Mouse (Mus musculus): ENCODE results near the gene Flad1. TPM values are rescaled to one million over a fixed set of nuclear protein-coding genes. Genes with fewer than 3 reads are reported as not detected.
A peak's percentile ranks its signal among the peaks of the same experiment; 100 is the strongest.

Gene Flad1
- total RNA-seq, 1 experiment, result 20.3 TPM

GRCm38 (mm10) chr3:89388901-89389740 lies 22.5 kb downstream of the Flad1 start:
- no peaks in the 10 kb centered on the region; the same call in 1 of the 2 replicates for H3K36me3 ChIP-seq (ENCODE audit: control insufficient read depth, insufficient read depth, low read length, poor library complexity, severe bottlenecking)
- H3K9me3 ChIP-seq (ENCODE audit: control insufficient read depth, insufficient read depth, low read depth, low read length), result no peaks in the 10 kb centered on the region
- in situ Hi-C loops (cut with MboI; ENCODE audit: low sequenced_read_pairs in 2 of 2, unreplicated experiment in 2 of 2), result no loop called here
- DNase-seq (ENCODE audit: low read depth, low spot score), result no peak
- H3K4me1 ChIP-seq (ENCODE audit: control insufficient read depth in 2 of 2, insufficient read depth in 2 of 2, low read length in 2 of 2, poor library complexity in 1 of 2), result peaks cover 0 to 49% of the 10 kb centered on the region in 2 experiments; a peak in 3 of 4 replicates
- no peak overlapping the region for H3K27ac ChIP-seq (ENCODE audit: insufficient read depth, low read depth, low read length, poor library complexity, severe bottlenecking)
- H3K9ac ChIP-seq (ENCODE audit: insufficient read depth, low read depth, low read length, poor library complexity, severe bottlenecking), result no peak overlapping the region
- no peak overlapping the region for H3K4me3 ChIP-seq (ENCODE audit: insufficient read depth in 1 of 2, low read depth in 1 of 2, low read length in 2 of 2, poor library complexity in 1 of 2, severe bottlenecking in 1 of 2)
- no peak for TF ChIP-seq MAFK (IDR thresholded peaks at IDR 0.05; ENCODE audit: insufficient read depth, low read depth, low read length)
- TF ChIP-seq ZNF384 (IDR thresholded peaks at IDR 0.05; ENCODE audit: low read depth, low read length), result no peak
- peak; percentile 99 for TF ChIP-seq HCFC1 (IDR thresholded peaks at IDR 0.05; ENCODE audit: borderline replicate concordance, insufficient read depth, low read length)
- no peak for TF ChIP-seq ZC3H11A (IDR thresholded peaks at IDR 0.05; ENCODE audit: borderline replicate concordance, low read depth, low read length)
- TF ChIP-seq CHD2 (IDR thresholded peaks at IDR 0.05; ENCODE audit: low read depth, low read length), result no peak

GRCm38 (mm10) chr3:89388134-89388881 lies 23.4 kb downstream of the Flad1 start:
- Histone ChIP-seq H3K36me3 (ENCODE audit: control insufficient read depth, insufficient read depth, low read length, poor library complexity, severe bottlenecking) (peaks cover 2% of the 10 kb centered on the region; the same call in 1 of the 2 replicates), H3K9ac (ENCODE audit: insufficient read depth, low read depth, low read length, poor library complexity, severe bottlenecking) (no peak overlapping the region), H3K4me3 (ENCODE audit: insufficient read depth in 1 of 2, low read depth in 1 of 2, low read length in 2 of 2, poor library complexity in 1 of 2, severe bottlenecking in 1 of 2) (no peak overlapping the region), H3K4me1 (ENCODE audit: control insufficient read depth in 2 of 2, insufficient read depth in 2 of 2, low read length in 2 of 2, poor library complexity in 1 of 2) (peaks cover 0 to 57% of the 10 kb centered on the region in 2 experiments; a peak in 3 of 4 replicates), H3K27ac (ENCODE audit: insufficient read depth, low read depth, low read length, poor library complexity, severe bottlenecking) (no peak overlapping the region), H3K9me3 (ENCODE audit: control insufficient read depth, insufficient read depth, low read depth, low read length) (no peaks in the 10 kb centered on the region)
- in situ Hi-C loops (cut with MboI; ENCODE audit: low sequenced_read_pairs in 2 of 2, unreplicated experiment in 2 of 2), result no loop called here
- TF ChIP-seq CHD2 (IDR thresholded peaks at IDR 0.05; ENCODE audit: low read depth, low read length), result no peak
- DNase-seq (ENCODE audit: low read depth, low spot score), result no peak

- in situ Hi-C loops (cut with MboI; ENCODE audit: low sequenced_read_pairs in 2 of 2, unreplicated experiment in 2 of 2), result no loop called here
- Histone ChIP-seq H3K36me3 (ENCODE audit: control insufficient read depth, insufficient read depth, low read length, poor library complexity, severe bottlenecking) (peaks cover 2% of the 10 kb centered on the region; the same call in 1 of the 2 replicates), H3K9ac (ENCODE audit: insufficient read depth, low read depth, low read length, poor library complexity, severe bottlenecking) (no peak overlapping the region), H3K4me1 (ENCODE audit: control insufficient read depth in 2 of 2, insufficient read depth in 2 of 2, low read length in 2 of 2, poor library complexity in 1 of 2) (peaks cover 0 to 57% of the 10 kb centered on the region in 2 experiments; a peak in 3 of 4 replicates), H3K9me3 (ENCODE audit: control insufficient read depth, insufficient read depth, low read depth, low read length) (no peaks in the 10 kb centered on the region), H3K27ac (ENCODE audit: insufficient read depth, low read depth, low read length, poor library complexity, severe bottlenecking) (no peak overlapping the region), H3K4me3 (ENCODE audit: insufficient read depth in 1 of 2, low read depth in 1 of 2, low read length in 2 of 2, poor library complexity in 1 of 2, severe bottlenecking in 1 of 2) (no peak overlapping the region)
- no peak for TF ChIP-seq MAFK (IDR thresholded peaks at IDR 0.05; ENCODE audit: insufficient read depth, low read depth, low read length)
- TF ChIP-seq CHD2 (IDR thresholded peaks at IDR 0.05; ENCODE audit: low read depth, low read length), result no peak
- TF ChIP-seq ZC3H11A (IDR thresholded peaks at IDR 0.05; ENCODE audit: borderline replicate concordance, low read depth, low read length), result no peak
- no peak for TF ChIP-seq ZNF384 (IDR thresholded peaks at IDR 0.05; ENCODE audit: low read depth, low read length)
- no peak for TF ChIP-seq HCFC1 (IDR thresholded peaks at IDR 0.05; ENCODE audit: borderline replicate concordance, insufficient read depth, low read length)
- DNase-seq (ENCODE audit: low read depth, low spot score), result no peak
These were observed 24.0 kb downstream of the Flad1 start for GRCm38 (mm10) chr3:89387632-89388031.

GRCm38 (mm10) chr3:89386438-89387420 lies 24.9 kb downstream of the Flad1 start:
- Histone ChIP-seq H3K4me3 (ENCODE audit: insufficient read depth in 1 of 2, low read depth in 1 of 2, low read length in 2 of 2, poor library complexity in 1 of 2, severe bottlenecking in 1 of 2) (peak overlapping the region in 1 of 2 experiments; percentile 36; a peak in 1 of 4 replicates), H3K27ac (ENCODE audit: insufficient read depth, low read depth, low read length, poor library complexity, severe bottlenecking) (no peak overlapping the region), H3K9ac (ENCODE audit: insufficient read depth, low read depth, low read length, poor library complexity, severe bottlenecking) (peak overlapping the region; percentile 12; the same call in 1 of the 2 replicates), H3K36me3 (ENCODE audit: control insufficient read depth, insufficient read depth, low read length, poor library complexity, severe bottlenecking) (peaks cover 2% of the 10 kb centered on the region; the same call in 1 of the 2 replicates), H3K9me3 (ENCODE audit: control insufficient read depth, insufficient read depth, low read depth, low read length) (no peaks in the 10 kb centered on the region), H3K4me1 (ENCODE audit: control insufficient read depth in 2 of 2, insufficient read depth in 2 of 2, low read length in 2 of 2, poor library complexity in 1 of 2) (peaks cover 2 to 59% of the 10 kb centered on the region in 2 experiments; a peak in 3 of 4 replicates)
- in situ Hi-C loops (cut with MboI; ENCODE audit: low sequenced_read_pairs in 2 of 2, unreplicated experiment in 2 of 2), result no loop called here
- no peak for DNase-seq (ENCODE audit: low read depth, low spot score)
- TF ChIP-seq MAFK (IDR thresholded peaks at IDR 0.05; ENCODE audit: insufficient read depth, low read depth, low read length) (no peak), HCFC1 (IDR thresholded peaks at IDR 0.05; ENCODE audit: borderline replicate concordance, insufficient read depth, low read length) (no peak)

All from ES-E14 (cell line).